Mouse (Mus musculus) C2C12 (cell line): Measurements from ENCODE around the gene Rnf126. TPM values are rescaled to one million over a fixed set of nuclear protein-coding genes. Genes with fewer than 3 reads are reported as not detected.

Experiments used
- H3K27me3 ChIP-seq: one replicate; pipeline ENCODE4 v1.6.1; 2011; ENCODE audit not compliant: control insufficient read depth, insufficient read depth, insufficient read length
- H3K36me3 ChIP-seq: one replicate; pipeline ENCODE4 v1.6.1; 2011; ENCODE audit not compliant: control insufficient read depth, insufficient read depth
- H3K4me3 ChIP-seq: one replicate; pipeline ENCODE4 v1.5.1; 2011; ENCODE audit warnings: mild to moderate bottlenecking, control low read depth; ENCODE audit not compliant: poor library complexity, insufficient read depth, severe bottlenecking
- H3K79me2 ChIP-seq: one replicate; pipeline ENCODE4 v1.6.1; 2011; ENCODE audit not compliant: control insufficient read depth, insufficient read depth
- H3K79me3 ChIP-seq: one replicate; pipeline ENCODE4 v1.6.1; 2011; ENCODE audit warnings: low read depth, control low read depth
- H3ac ChIP-seq: one replicate; pipeline ENCODE3; 2011; ENCODE audit warnings: low read depth; ENCODE audit not compliant: control insufficient read depth, insufficient read length
- CEBPB ChIP-seq: IDR thresholded peaks from one replicate; pipeline ENCODE4 v1.6.1; 2011; ENCODE audit warnings: low read depth, mild to moderate bottlenecking, control low read depth, moderate library complexity
- CTCF ChIP-seq: IDR thresholded peaks from one replicate; pipeline ENCODE4 v1.5.1; 2011; ENCODE audit not compliant: control insufficient read depth, insufficient read depth, insufficient read length
- FOSL1 ChIP-seq: IDR thresholded peaks from one replicate; pipeline ENCODE4 v1.8.0; 2011; ENCODE audit warnings: mild to moderate bottlenecking, low read length; ENCODE audit not compliant: poor library complexity, insufficient read depth, severe bottlenecking
- MAX ChIP-seq: IDR thresholded peaks from one replicate; pipeline ENCODE4 v1.6.1; 2011; ENCODE audit warnings: mild to moderate bottlenecking, control low read depth
- MYOD1 ChIP-seq: IDR thresholded peaks from one replicate; pipeline ENCODE4 v1.6.1; 2011; ENCODE audit warnings: low read depth; ENCODE audit not compliant: control insufficient read depth, insufficient read length
- MYOG ChIP-seq: IDR thresholded peaks from one replicate; pipeline ENCODE4 v1.6.1; 2011; ENCODE audit not compliant: control insufficient read depth, insufficient read length; ENCODE audit errors: extremely low read depth
- USF1 ChIP-seq: IDR thresholded peaks from one replicate; pipeline ENCODE4 v1.6.1; 2011; ENCODE audit warnings: low read depth, mild to moderate bottlenecking, control low read depth, moderate library complexity
- polyA plus RNA-seq: library from polyadenylated mRNA; unstranded; fragments of >200 nt; fragmentation: generic; extraction: Trizol; gene quantifications from one replicate; pipeline ENCODE4 v1.2.1, GENCODE M21; 2012; ENCODE audit warnings: missing spikeins

Rnf126 gene
- polyA plus RNA-seq, 1 experiment, result 116 TPM

- H3K79me2 ChIP-seq, result peaks cover 47% of the 10 kb centered on the region
- no peaks in the 10 kb centered on the region for H3K36me3 ChIP-seq
- H3ac ChIP-seq, result peak overlapping the region; percentile 63
- H3K4me3 ChIP-seq, result peak overlapping the region; percentile 50
- no peak for TF ChIP-seq CTCF
- TF ChIP-seq MAX, result peak; percentile 3
- no peaks in the 10 kb centered on the region for H3K79me3 ChIP-seq
- H3K27me3 ChIP-seq, result no peaks in the 10 kb centered on the region
Measured at GRCm38 (mm10) chr10:79793738-79794490, 27.2 kb upstream of the Rnf126 start.

GRCm38 (mm10) chr10:79793051-79793737 is 26.4 kb upstream of the Rnf126 start, which contains the start of gene Palm:
TSS of gene Palm (plus strand) at chr10:79793572.
- peaks cover 40% of the 10 kb centered on the region for H3K79me2 ChIP-seq
- peak within 1 kb of the TSS; percentile 63 for H3ac ChIP-seq
- TF ChIP-seq USF1 (peak; percentile 35), MYOG (no peak), MAX (peak; percentile 45), MYOD1 (no peak), FOSL1 (no peak), CEBPB (no peak), CTCF (peak; percentile 97)
- no peaks in the 10 kb centered on the region for H3K79me3 ChIP-seq
- H3K36me3 ChIP-seq, result no peaks in the 10 kb centered on the region
- H3K27me3 ChIP-seq, result no peaks in the 10 kb centered on the region
- H3K4me3 ChIP-seq, result peak within 1 kb of the TSS; percentile 50

- Histone ChIP-seq H3K79me2 (peaks cover 33% of the 10 kb centered on the region), H3ac (no peak overlapping the region), H3K79me3 (no peaks in the 10 kb centered on the region), H3K4me3 (no peak overlapping the region), H3K27me3 (no peaks in the 10 kb centered on the region), H3K36me3 (no peaks in the 10 kb centered on the region)
- TF ChIP-seq MAX (no peak), CTCF (no peak), MYOG (no peak), USF1 (no peak), MYOD1 (no peak), CEBPB (no peak), FOSL1 (no peak)
Measured at GRCm38 (mm10) chr10:79792339-79793040, 25.7 kb upstream of the Rnf126 start.

- no peaks in the 10 kb centered on the region for H3K36me3 ChIP-seq
- H3K4me3 ChIP-seq, result no peak within 1 kb of the TSS
- no peak within 1 kb of the TSS for H3ac ChIP-seq
- TF ChIP-seq MYOD1 (no peak), FOSL1 (no peak), MYOG (no peak), CTCF (no peak), CEBPB (no peak), USF1 (no peak), MAX (no peak)
- H3K27me3 ChIP-seq, result no peaks in the 10 kb centered on the region
- H3K79me2 ChIP-seq, result peaks cover 20% of the 10 kb centered on the region
- no peaks in the 10 kb centered on the region for H3K79me3 ChIP-seq
Measured at GRCm38 (mm10) chr10:79790861-79791260, 24.1 kb upstream of the Rnf126 start, which contains the start of gene Prss57. TSS of gene Prss57 (minus strand) at chr10:79790961.

GRCm38 (mm10) chr10:79789581-79789980 is 22.8 kb upstream of the Rnf126 start:
- no peak overlapping the region for H3ac ChIP-seq
- H3K79me3 ChIP-seq, result no peaks in the 10 kb centered on the region
- H3K36me3 ChIP-seq, result no peaks in the 10 kb centered on the region
- peaks cover 9% of the 10 kb centered on the region for H3K79me2 ChIP-seq
- no peak overlapping the region for H3K4me3 ChIP-seq
- TF ChIP-seq FOSL1, result no peak
- no peak for TF ChIP-seq CTCF
- TF ChIP-seq MAX, result no peak
- TF ChIP-seq MYOD1, result no peak
- no peak for TF ChIP-seq MYOG
- TF ChIP-seq CEBPB, result no peak
- TF ChIP-seq USF1, result no peak
- H3K27me3 ChIP-seq, result no peaks in the 10 kb centered on the region
